Mouse (Mus musculus): ENCODE results near the gene Ppm1h. TPM values are rescaled to one million over a fixed set of nuclear protein-coding genes. Genes with fewer than 3 reads are reported as not detected.

Gene Ppm1h
- polyA plus RNA-seq, 1 experiment, result 0.13 TPM

GRCm38 (mm10) chr10:122994402-122995107 lies 316.0 kb downstream of the Ppm1h start:
- no peak overlapping the region for H3K4me2 ChIP-seq (ENCODE audit: low read depth)
- H3K27me3 ChIP-seq (ENCODE audit: control insufficient read depth, insufficient read depth, insufficient read length), result no peaks in the 10 kb centered on the region
- peaks cover 28% of the 10 kb centered on the region for H3K36me3 ChIP-seq (ENCODE audit: control insufficient read depth, insufficient read depth)
- no peak overlapping the region for H3ac ChIP-seq (ENCODE audit: control insufficient read depth, insufficient read length)
- no peak for TF ChIP-seq USF1 (IDR thresholded peaks at IDR 0.05; ENCODE audit: low read depth)
- no peak for TF ChIP-seq TCF12 (IDR thresholded peaks at IDR 0.05; ENCODE audit: insufficient read depth, poor library complexity, severe bottlenecking)
- no peak for TF ChIP-seq MYOG (IDR thresholded peaks at IDR 0.05; ENCODE audit: control insufficient read depth in 1 of 3, insufficient read depth in 1 of 3, insufficient read length in 2 of 3, low read depth in 2 of 3)
- no peak for TF ChIP-seq TCF3 (IDR thresholded peaks at IDR 0.05; ENCODE audit: insufficient read length, low read depth)
- no peak for TF ChIP-seq POLR2A (IDR thresholded peaks at IDR 0.05; ENCODE audit: insufficient read length, low read depth)
- TF ChIP-seq MYOD1 (IDR thresholded peaks at IDR 0.05; ENCODE audit: control insufficient read depth in 1 of 3, insufficient read length in 2 of 3, low read depth in 2 of 3), result no peak
- no peak for TF ChIP-seq POLR2AphosphoS2 (IDR thresholded peaks at IDR 0.05; ENCODE audit: insufficient read length, low read depth)
- TF ChIP-seq MAX (IDR thresholded peaks at IDR 0.05; ENCODE audit: low read depth), result no peak
- no peak for TF ChIP-seq CEBPB (IDR thresholded peaks at IDR 0.05; ENCODE audit: insufficient read depth, poor library complexity, severe bottlenecking)
- TF ChIP-seq SRF (IDR thresholded peaks at IDR 0.05; ENCODE audit: control insufficient read depth, insufficient read length, low read depth), result no peak
- no peak for TF ChIP-seq REST (IDR thresholded peaks at IDR 0.05; ENCODE audit: insufficient read depth, insufficient read length)
- TF ChIP-seq E2F4 (IDR thresholded peaks at IDR 0.05; ENCODE audit: insufficient read depth), result no peak
- no peak overlapping the region for H3K4me3 ChIP-seq
- no peaks in the 10 kb centered on the region for H3K79me2 ChIP-seq (ENCODE audit: control insufficient read depth, insufficient read depth)

Other genes with a start within 250 kb of the Ppm1h start
- 0.08 TPM for gene Avpr1a, start 230.3 kb upstream of the Ppm1h start, polyA plus RNA-seq (2012; fragmentation: generic; extraction: Trizol)

All from myocyte (in vitro differentiated cells).